Mouse (Mus musculus) CH12.LX (cell line): ENCODE data around the gene Lrrtm4. TPM values are rescaled to one million over a fixed set of nuclear protein-coding genes. Genes with fewer than 3 reads are reported as not detected.

Experiments
- DNase-seq: peaks from one replicate; pipeline ENCODE4 v3.0.0-alpha.2; 2013; ENCODE audit errors: extremely low read depth
- H3K27ac ChIP-seq: 2 replicates; pipeline ENCODE4 v1.5.1; 2012; ENCODE audit warnings: low read depth, mild to moderate bottlenecking, control low read depth, moderate library complexity; ENCODE audit not compliant: insufficient read depth
- H3K27me3 ChIP-seq: replicated peaks from 2 replicates; pipeline ENCODE3; 2012; ENCODE audit warnings: inconsistent platforms
- H3K36me3 ChIP-seq, 2 experiments: replicated peaks in 1 of 2; 2 replicates each; pipeline versions ENCODE3 to v1.6.1; 2012; ENCODE audit warnings: inconsistent platforms in 1 of 2, low read length in 1 of 2, mild to moderate bottlenecking in 1 of 2, mixed read lengths in 1 of 2, moderate library complexity in 1 of 2; ENCODE audit not compliant: control insufficient read depth in 1 of 2, insufficient read depth in 1 of 2
- H3K4me1 ChIP-seq, 2 experiments: 2 replicates each; pipeline ENCODE4 v1.6.1; 2012; ENCODE audit warnings: inconsistent platforms in 1 of 2, moderate library complexity in 1 of 2; ENCODE audit not compliant: insufficient read depth in 2 of 2, control insufficient read depth in 1 of 2
- H3K4me2 ChIP-seq: 2 replicates; pipeline ENCODE4 v1.6.1; 2012; ENCODE audit warnings: low read depth, mild to moderate bottlenecking, control low read depth; ENCODE audit not compliant: poor library complexity, insufficient read depth, severe bottlenecking
- H3K4me3 ChIP-seq, 3 experiments: fragments of 150-350 bp in 1 of 3; sonication (generic) in 1 of 3; replicated peaks in 1 of 3; 2 replicates each; pipeline versions ENCODE3 to v1.5.1; 2011 to 2012; ENCODE audit warnings: low read depth in 2 of 3, low read length in 2 of 3, mild to moderate bottlenecking in 2 of 3, moderate library complexity in 2 of 3, control low read depth in 1 of 3, improper control_type of control experiment in 1 of 3, inconsistent platforms in 1 of 3, mixed read lengths in 1 of 3; ENCODE audit not compliant: poor library complexity in 1 of 3
- H3K79me2 ChIP-seq: replicated peaks from 2 replicates; pipeline ENCODE4 v1.6.1; 2012; ENCODE audit warnings: mild to moderate bottlenecking, moderate library complexity; ENCODE audit not compliant: control insufficient read depth, poor library complexity, insufficient read depth, severe bottlenecking; ENCODE audit errors: extremely low read depth
- H3K9ac ChIP-seq: 2 replicates; pipeline ENCODE4 v1.6.1; 2012; ENCODE audit warnings: low read depth, mild to moderate bottlenecking, control low read depth, moderate library complexity; ENCODE audit not compliant: insufficient read depth
- H3K9me3 ChIP-seq: replicated peaks from 2 replicates; pipeline ENCODE3; 2012; ENCODE audit warnings: low read length, inconsistent platforms, mixed read lengths
- CHD1 ChIP-seq: IDR thresholded peaks from 2 replicates; pipeline ENCODE4 v1.6.1; 2012; ENCODE audit warnings: low read depth, low read length, improper control_type of control experiment, inconsistent platforms
- CTCF ChIP-seq, 2 experiments: IDR thresholded peaks in 1 of 2; conservative IDR thresholded peaks in 1 of 2; 2 replicates each; pipeline ENCODE4 v1.5.1; 2011 to 2012; ENCODE audit warnings: low read depth in 2 of 2, low read length in 2 of 2, improper control_type of control experiment in 1 of 2, inconsistent platforms in 1 of 2, mild to moderate bottlenecking in 1 of 2, moderate library complexity in 1 of 2
- E2F4 ChIP-seq: IDR thresholded peaks from 2 replicates; pipeline ENCODE4 v1.6.1; 2011; ENCODE audit warnings: low read depth, low read length, improper control_type of control experiment; ENCODE audit not compliant: insufficient replicate concordance
- ELF1 ChIP-seq: IDR thresholded peaks from 2 replicates; pipeline ENCODE4 v1.6.1; 2014; ENCODE audit warnings: low read depth, mild to moderate bottlenecking, inconsistent platforms, low read length, improper control_type of control experiment
- EP300 ChIP-seq: IDR thresholded peaks from 2 replicates; pipeline ENCODE4 v1.6.1; 2011; ENCODE audit warnings: low read length, improper control_type of control experiment
- IRF4 ChIP-seq: IDR thresholded peaks from 2 replicates; pipeline ENCODE4 v1.6.1; 2014; ENCODE audit warnings: low read depth, mild to moderate bottlenecking, inconsistent platforms, low read length, improper control_type of control experiment
- JUN ChIP-seq: IDR thresholded peaks from 2 replicates; pipeline ENCODE4 v1.6.1; 2011; ENCODE audit warnings: low read depth, mild to moderate bottlenecking, low read length, improper control_type of control experiment, moderate library complexity; ENCODE audit not compliant: insufficient read depth
- JUND ChIP-seq: conservative IDR thresholded peaks from 2 replicates; pipeline ENCODE4 v1.6.1; 2011; ENCODE audit warnings: low read depth, low read length, improper control_type of control experiment
- KAT2A ChIP-seq: IDR thresholded peaks from 2 replicates; pipeline ENCODE4 v1.6.1; 2012; ENCODE audit warnings: low read length, improper control_type of control experiment, inconsistent platforms; ENCODE audit not compliant: insufficient replicate concordance
- MAFK ChIP-seq: IDR thresholded peaks from 2 replicates; pipeline ENCODE4 v1.6.1; 2011; ENCODE audit warnings: low read length, improper control_type of control experiment; ENCODE audit not compliant: insufficient replicate concordance
- MAZ ChIP-seq: IDR thresholded peaks from 2 replicates; pipeline ENCODE4 v1.6.1; 2012; ENCODE audit warnings: low read depth, mild to moderate bottlenecking, inconsistent platforms, low read length, improper control_type of control experiment, moderate library complexity
- MEF2A ChIP-seq: IDR thresholded peaks from 2 replicates; pipeline ENCODE4 v1.6.1; 2014; ENCODE audit warnings: low read depth, mild to moderate bottlenecking, inconsistent platforms, low read length, improper control_type of control experiment, borderline replicate concordance
- NRF1 ChIP-seq: IDR thresholded peaks from 2 replicates; pipeline ENCODE4 v1.6.1; 2014; ENCODE audit warnings: low read depth, mild to moderate bottlenecking, inconsistent platforms, low read length, improper control_type of control experiment, moderate library complexity
- POLR2AphosphoS2 ChIP-seq: IDR thresholded peaks from 2 replicates; pipeline ENCODE4 v1.6.1; 2011; ENCODE audit warnings: low read depth, low read length, improper control_type of control experiment
- RCOR1 ChIP-seq: conservative IDR thresholded peaks from 2 replicates; pipeline ENCODE4 v1.6.1; 2012; ENCODE audit warnings: low read depth, mild to moderate bottlenecking, inconsistent platforms, low read length, improper control_type of control experiment
- SMC3 ChIP-seq: IDR thresholded peaks from 2 replicates; pipeline ENCODE4 v1.6.1; 2011; ENCODE audit warnings: low read depth, low read length, improper control_type of control experiment
- TCF12 ChIP-seq: IDR thresholded peaks from 2 replicates; pipeline ENCODE4 v1.6.1; 2014; ENCODE audit warnings: low read depth, mild to moderate bottlenecking, inconsistent platforms, low read length, improper control_type of control experiment
- UBTF ChIP-seq: IDR thresholded peaks from 2 replicates; pipeline ENCODE4 v1.6.1; 2012; ENCODE audit warnings: low read depth, mild to moderate bottlenecking, inconsistent platforms, low read length, improper control_type of control experiment, moderate library complexity
- USF1 ChIP-seq: IDR thresholded peaks from 2 replicates; pipeline ENCODE4 v1.6.1; 2014; ENCODE audit warnings: low read depth, mild to moderate bottlenecking, inconsistent platforms, low read length, improper control_type of control experiment
- USF2 ChIP-seq: conservative IDR thresholded peaks from 2 replicates; pipeline ENCODE4 v1.6.1; 2011; ENCODE audit warnings: low read depth, low read length, improper control_type of control experiment
- ZC3H11A ChIP-seq: IDR thresholded peaks from 2 replicates; pipeline ENCODE4 v1.6.1; 2012; ENCODE audit warnings: low read depth, mild to moderate bottlenecking, inconsistent platforms, low read length, improper control_type of control experiment
- ZMIZ1 ChIP-seq: IDR thresholded peaks from 2 replicates; pipeline ENCODE4 v1.6.1; 2012; ENCODE audit warnings: low read depth, mild to moderate bottlenecking, inconsistent platforms, low read length, improper control_type of control experiment
- dilution Hi-C: fragments of 300-500 bp; cut with MboI; formaldehyde crosslinking; loops from 2 replicates; pipeline ENCODE4 v1.14.3; 2020; ENCODE audit warnings: low sequenced_read_pairs; ENCODE audit not compliant: extremely low pct_unique_long_range_greater_than_20kb, extremely low pct_ligation_motif_present
- in situ Hi-C: fragments of 300-500 bp; cut with MboI; formaldehyde crosslinking; loops from 3 replicates; pipeline ENCODE4 v1.14.3; 2019; ENCODE audit warnings: low sequenced_read_pairs, low pct_ligation_motif_present, low pct_unique_long_range_greater_than_20kb, mixed read lengths
- polyA plus RNA-seq: library from polyadenylated mRNA; unstranded; fragments of >175 nt; gene quantifications from 2 replicates; pipeline ENCODE4 v1.2.1, GENCODE M21; 2012; ENCODE audit warnings: low read depth; ENCODE audit not compliant: insufficient read length
- total RNA-seq, 2 experiments: library from RNA; depleted of rRNA; stranded (reverse); fragments of 300-350 nt in 1 of 2; fragments of >200 nt in 1 of 2; gene quantifications; 2 replicates each; pipeline ENCODE4 v1.2.3; 2012 to 2014

The Lrrtm4 gene
- total and polyA plus RNA-seq, 3 experiments, result not detected

GRCm38 (mm10) chr6:80261595-80261994 lies 242.9 kb downstream of the Lrrtm4 start:
- Histone ChIP-seq H3K27ac (no peak overlapping the region), H3K27me3 (no peaks in the 10 kb centered on the region), H3K4me2 (no peak overlapping the region), H3K9me3 (peaks cover 16% of the 10 kb centered on the region), H3K36me3 (no peaks in the 10 kb centered on the region), H3K4me1 (no peaks in the 10 kb centered on the region), H3K9ac (no peak overlapping the region), H3K79me2 (no peaks in the 10 kb centered on the region), H3K4me3 (no peak overlapping the region)
- in situ Hi-C loops (no loop called here), dilution Hi-C loops (no loop called here)
- DNase-seq, result no peak
- no peak for TF ChIP-seq KAT2A
- no peak for TF ChIP-seq IRF4
- TF ChIP-seq MEF2A, result no peak
- TF ChIP-seq ELF1, result no peak
- no peak for TF ChIP-seq POLR2AphosphoS2
- TF ChIP-seq E2F4, result no peak
- TF ChIP-seq SMC3, result no peak
- no peak for TF ChIP-seq USF2
- no peak for TF ChIP-seq CHD1
- TF ChIP-seq MAZ, result no peak
- no peak for TF ChIP-seq ZMIZ1
- no peak for TF ChIP-seq UBTF
- no peak for TF ChIP-seq JUN
- TF ChIP-seq, all 38 proteins: peak for 0

GRCm38 (mm10) chr6:80263972-80264371 lies 245.3 kb downstream of the Lrrtm4 start:
- H3K79me2 ChIP-seq, result no peaks in the 10 kb centered on the region
- H3K27me3 ChIP-seq, result no peaks in the 10 kb centered on the region
- H3K9me3 ChIP-seq, result peaks cover 15% of the 10 kb centered on the region
- no peak overlapping the region for H3K4me2 ChIP-seq
- H3K27ac ChIP-seq, result no peak overlapping the region
- no peaks in the 10 kb centered on the region for H3K4me1 ChIP-seq
- H3K36me3 ChIP-seq, result no peaks in the 10 kb centered on the region
- dilution Hi-C loops, result no loop called here
- no peak overlapping the region for H3K9ac ChIP-seq
- DNase-seq, result no peak
- H3K4me3 ChIP-seq, result no peak overlapping the region
- in situ Hi-C loops, result no loop called here
- TF ChIP-seq POLR2AphosphoS2 (no peak), TCF12 (no peak), MAFK (no peak), EP300 (no peak), MAZ (no peak), NRF1 (no peak), JUND (no peak), USF1 (no peak), RCOR1 (no peak), ZC3H11A (no peak), CTCF (conservative IDR thresholded peaks at IDR 0.05 in 1 of 2, IDR thresholded peaks at IDR 0.05 in 1 of 2; ENCODE audit: low read depth in 2 of 2, low read length in 2 of 2) (no peak), E2F4 (no peak), ZMIZ1 (no peak)
